Mouse (Mus musculus): ENCODE measurements around the gene Nol11.

GRCm38 (mm10) chr11:107135741-107136140 lies 53.4 kb downstream of the Nol11 start:
- TF ChIP-seq GATA1 (IDR thresholded peaks at IDR 0.05; ENCODE audit: borderline replicate concordance, low read length) = no peak
- TF ChIP-seq FLI1 (IDR thresholded peaks at IDR 0.05; ENCODE audit: low read length) = no peak

All from megakaryocyte, embryonic 14.5 days (primary cell).